Mouse (Mus musculus): ENCODE results near the gene 4930578G10Rik. TPM values are rescaled to one million over a fixed set of nuclear protein-coding genes. Genes with fewer than 3 reads are reported as not detected.

The 4930578G10Rik gene
- polyA plus RNA-seq, 1 experiment from 2014 or later: 0.48 TPM

- H3K4me2 ChIP-seq: no peak within 1 kb of the TSS
- peaks cover 4% of the 10 kb centered on the region; the same call in 1 of the 2 replicates for H3K27me3 ChIP-seq
- no peaks in the 10 kb centered on the region for H3K9me3 ChIP-seq
- no peaks in the 10 kb centered on the region for H3K36me3 ChIP-seq
- no peaks in the 10 kb centered on the region for H3K4me1 ChIP-seq
- ATAC-seq (ENCODE audit: insufficient number of reproducible peaks, insufficient read depth, low FRiP score, low TSS enrichment, low read depth): no peak
- no peak within 1 kb of the TSS for H3K9ac ChIP-seq
- no peak within 1 kb of the TSS for H3K4me3 ChIP-seq
- no peak within 1 kb of the TSS for H3K27ac ChIP-seq
- WGBS: 81% methylated on average over 7 of the region's 7 CpGs
Measured at GRCm38 (mm10) chr4:42874134-42874533, 138.8 kb downstream of the 4930578G10Rik start, which contains the start of gene Fam205c. Gene Fam205c, minus strand, starts transcription at chr4:42874234.

- Histone ChIP-seq H3K9me3 (no peaks in the 10 kb centered on the region), H3K36me3 (no peaks in the 10 kb centered on the region), H3K4me2 (no peak overlapping the region), H3K27ac (no peak overlapping the region), H3K9ac (no peak overlapping the region), H3K27me3 (peaks cover 4% of the 10 kb centered on the region), H3K4me1 (no peaks in the 10 kb centered on the region), H3K4me3 (no peak overlapping the region)
- 37% methylated on average over 5 of the region's 5 CpGs for WGBS
- ATAC-seq (ENCODE audit: insufficient number of reproducible peaks, insufficient read depth, low FRiP score, low TSS enrichment, low read depth): no peak
Measured at GRCm38 (mm10) chr4:42876586-42877291, 141.4 kb downstream of the 4930578G10Rik start.

- 80% methylated on average over 2 of the region's 2 CpGs for WGBS
- H3K4me1 ChIP-seq: no peaks in the 10 kb centered on the region
- no peak overlapping the region for H3K9ac ChIP-seq
- no peaks in the 10 kb centered on the region for H3K36me3 ChIP-seq
- H3K4me3 ChIP-seq: no peak overlapping the region
- no peak overlapping the region for H3K27ac ChIP-seq
- peaks cover 4% of the 10 kb centered on the region for H3K27me3 ChIP-seq
- no peak for ATAC-seq (ENCODE audit: insufficient number of reproducible peaks, insufficient read depth, low FRiP score, low TSS enrichment, low read depth)
- no peak overlapping the region for H3K4me2 ChIP-seq
- no peaks in the 10 kb centered on the region for H3K9me3 ChIP-seq
Measured at GRCm38 (mm10) chr4:42877657-42878056, 142.3 kb downstream of the 4930578G10Rik start.

- 80% methylated on average over 16 of the region's 16 CpGs for WGBS
- no peak overlapping the region for H3K9ac ChIP-seq
- no peak overlapping the region for H3K4me2 ChIP-seq
- no peak overlapping the region for H3K27ac ChIP-seq
- H3K27me3 ChIP-seq: peaks cover 4% of the 10 kb centered on the region
- H3K4me1 ChIP-seq: no peaks in the 10 kb centered on the region
- H3K36me3 ChIP-seq: no peaks in the 10 kb centered on the region
- no peak overlapping the region for H3K4me3 ChIP-seq
- no peak for ATAC-seq (ENCODE audit: insufficient number of reproducible peaks, insufficient read depth, low FRiP score, low TSS enrichment, low read depth)
- H3K9me3 ChIP-seq: no peaks in the 10 kb centered on the region
Measured at GRCm38 (mm10) chr4:42879829-42880676, 144.7 kb downstream of the 4930578G10Rik start.

GRCm38 (mm10) chr4:42880677-42880948, 145.3 kb downstream of the 4930578G10Rik start:
- no peak overlapping the region for H3K4me3 ChIP-seq

GRCm38 (mm10) chr4:42886926-42887325, 151.6 kb downstream of the 4930578G10Rik start:
- Histone ChIP-seq H3K4me2 (no peak overlapping the region), H3K4me1 (no peaks in the 10 kb centered on the region), H3K9me3 (no peaks in the 10 kb centered on the region), H3K36me3 (no peaks in the 10 kb centered on the region), H3K27me3 (no peaks in the 10 kb centered on the region), H3K4me3 (no peak overlapping the region), H3K27ac (no peak overlapping the region), H3K9ac (no peak overlapping the region)
- WGBS: 92% methylated on average over 6 of the region's 6 CpGs
- no peak for ATAC-seq (ENCODE audit: insufficient number of reproducible peaks, insufficient read depth, low FRiP score, low TSS enrichment, low read depth)

More at GRCm38 (mm10) chr4:42880677-42880948, 145.3 kb downstream of the 4930578G10Rik start:
- H3K4me2 ChIP-seq: no peak overlapping the region
- no peaks in the 10 kb centered on the region for H3K9me3 ChIP-seq
- no peak overlapping the region for H3K27ac ChIP-seq
- H3K9ac ChIP-seq: no peak overlapping the region
- ATAC-seq (ENCODE audit: insufficient number of reproducible peaks, insufficient read depth, low FRiP score, low TSS enrichment, low read depth): no peak
- no peaks in the 10 kb centered on the region for H3K4me1 ChIP-seq
- no peaks in the 10 kb centered on the region for H3K36me3 ChIP-seq
- peaks cover 4% of the 10 kb centered on the region for H3K27me3 ChIP-seq
- WGBS: 37% methylated on average over 1 of the region's 1 CpGs

GRCm38 (mm10) chr4:42888806-42889205, 153.5 kb downstream of the 4930578G10Rik start:
- Histone ChIP-seq H3K27me3 (no peaks in the 10 kb centered on the region), H3K4me1 (no peaks in the 10 kb centered on the region), H3K4me3 (no peak overlapping the region), H3K9me3 (no peaks in the 10 kb centered on the region), H3K4me2 (no peak overlapping the region), H3K9ac (no peak overlapping the region), H3K36me3 (no peaks in the 10 kb centered on the region), H3K27ac (no peak overlapping the region)
- no peak for ATAC-seq (ENCODE audit: insufficient number of reproducible peaks, insufficient read depth, low FRiP score, low TSS enrichment, low read depth)
- WGBS: 90% methylated on average over 6 of the region's 6 CpGs

- Histone ChIP-seq H3K4me3 (no peak overlapping the region), H3K36me3 (no peaks in the 10 kb centered on the region), H3K27ac (no peak overlapping the region), H3K9ac (no peak overlapping the region), H3K9me3 (no peaks in the 10 kb centered on the region), H3K4me1 (no peaks in the 10 kb centered on the region), H3K4me2 (no peak overlapping the region), H3K27me3 (no peaks in the 10 kb centered on the region)
- 60% methylated on average over 7 of the region's 7 CpGs for WGBS
- ATAC-seq (ENCODE audit: insufficient number of reproducible peaks, insufficient read depth, low FRiP score, low TSS enrichment, low read depth): no peak
Measured at GRCm38 (mm10) chr4:42891176-42891575, 155.8 kb downstream of the 4930578G10Rik start.

- Histone ChIP-seq H3K9me3 (no peaks in the 10 kb centered on the region), H3K27ac (no peak overlapping the region), H3K4me1 (no peaks in the 10 kb centered on the region), H3K36me3 (no peaks in the 10 kb centered on the region), H3K27me3 (no peaks in the 10 kb centered on the region), H3K4me2 (no peak overlapping the region), H3K9ac (no peak overlapping the region), H3K4me3 (no peak overlapping the region)
- no peak for ATAC-seq (ENCODE audit: insufficient number of reproducible peaks, insufficient read depth, low FRiP score, low TSS enrichment, low read depth)
- WGBS: 68% methylated on average over 7 of the region's 7 CpGs
Measured at GRCm38 (mm10) chr4:42895118-42895517, 159.8 kb downstream of the 4930578G10Rik start.

Other genes with a start within 250 kb of the 4930578G10Rik start
- gene Fam205a2, start 207.4 kb upstream of the 4930578G10Rik start, polyA plus RNA-seq (2015; fragmentation: Nextera tagmentation; extraction: Ambion mirVana): 0.29 TPM in 1 of 2 replicates, not detected in the other
- 0.92 TPM in 1 of 2 replicates, not detected in the other for gene Gm10591, start 123.3 kb upstream of the 4930578G10Rik start, polyA plus RNA-seq (2015; fragmentation: Nextera tagmentation; extraction: Ambion mirVana)
- gene Gm2564, start 105.8 kb upstream of the 4930578G10Rik start, polyA plus RNA-seq (2015; fragmentation: Nextera tagmentation; extraction: Ambion mirVana): not detected in 2 replicates
- gene Ccl27b, start 80.3 kb upstream of the 4930578G10Rik start, polyA plus RNA-seq (2015; fragmentation: Nextera tagmentation; extraction: Ambion mirVana): not detected in 2 replicates
- gene Il11ra2, start 73.7 kb upstream of the 4930578G10Rik start, polyA plus RNA-seq (2015; fragmentation: Nextera tagmentation; extraction: Ambion mirVana): not detected in 2 replicates
- gene Ccl19, start 21.0 kb downstream of the 4930578G10Rik start, polyA plus RNA-seq (2015; fragmentation: Nextera tagmentation; extraction: Ambion mirVana): not detected in 2 replicates
- gene Ccl21a, start 38.4 kb downstream of the 4930578G10Rik start, polyA plus RNA-seq (2015; fragmentation: Nextera tagmentation; extraction: Ambion mirVana): 24.5 and 32.3 TPM in 2 replicates
- gene Fam205a1, start 118.3 kb downstream of the 4930578G10Rik start, polyA plus RNA-seq (2015; fragmentation: Nextera tagmentation; extraction: Ambion mirVana): not detected in 2 replicates
- gene Gm12394, start 121.2 kb downstream of the 4930578G10Rik start, polyA plus RNA-seq (2015; fragmentation: Nextera tagmentation; extraction: Ambion mirVana): 0.13 and 0.43 TPM in 2 replicates
- gene Fam205c, start 138.7 kb downstream of the 4930578G10Rik start, polyA plus RNA-seq (2015; fragmentation: Nextera tagmentation; extraction: Ambion mirVana): 0.90 TPM in 1 of 2 replicates, not detected in the other
- 1.4 and 2.3 TPM in 2 replicates for gene Phf24, start 181.1 kb downstream of the 4930578G10Rik start, polyA plus RNA-seq (2015; fragmentation: Nextera tagmentation; extraction: Ambion mirVana)
- 7.2 and 8.0 TPM in 2 replicates for gene Dnajb5, start 214.3 kb downstream of the 4930578G10Rik start, polyA plus RNA-seq (2015; fragmentation: Nextera tagmentation; extraction: Ambion mirVana)
- 0.25 and 1.2 TPM in 2 replicates for gene 1700022I11Rik, start 234.1 kb downstream of the 4930578G10Rik start, polyA plus RNA-seq (2015; fragmentation: Nextera tagmentation; extraction: Ambion mirVana)